Mouse (Mus musculus) forebrain, embryonic 10.5 days (tissue): ENCODE measurements around the gene Aplp2. TPM values are rescaled to one million over a fixed set of nuclear protein-coding genes. Genes with fewer than 3 reads are reported as not detected.

Experiments
- DNase-seq: peaks from one replicate; pipeline ENCODE4 v3.0.0-alpha.2; 2017; ENCODE audit warnings: low spot score; ENCODE audit errors: extremely low spot score
- H3K27ac ChIP-seq: fragments of 300-500 bp; sonication (generic); 2 replicates; pipeline ENCODE4 v1.5.1; 2016; ENCODE audit warnings: mild to moderate bottlenecking
- H3K27me3 ChIP-seq: fragments of 300-500 bp; sonication (generic); 2 replicates; pipeline ENCODE4 v1.6.1; 2016; ENCODE audit warnings: mild to moderate bottlenecking; ENCODE audit not compliant: poor library complexity, severe bottlenecking
- H3K36me3 ChIP-seq: fragments of 300-500 bp; sonication (generic); replicated peaks from 2 replicates; pipeline ENCODE4 v1.6.1; 2016; ENCODE audit warnings: mild to moderate bottlenecking, moderate library complexity
- H3K4me1 ChIP-seq: fragments of 300-500 bp; sonication (generic); 2 replicates; pipeline ENCODE4 v1.6.1; 2016
- H3K4me3 ChIP-seq: fragments of 300-500 bp; sonication (generic); 2 replicates; pipeline ENCODE4 v1.5.1; 2016; ENCODE audit warnings: mild to moderate bottlenecking, moderate library complexity
- H3K9me3 ChIP-seq: fragments of 300-500 bp; sonication (generic); 2 replicates; pipeline ENCODE4 v1.6.1; 2016; ENCODE audit warnings: mild to moderate bottlenecking, moderate library complexity
- WGBS: fragments of 180-500 bp; shearing (Covaris S2); methylation state at CpG from one replicate; pipeline ENCODE4 v1.1.7; 2016; 5-methylcytosine and 5-hydroxymethylcytosine counted together
- polyA plus RNA-seq: library from polyadenylated mRNA; unstranded; fragments of >200 nt; fragmentation: Nextera tagmentation; extraction: Ambion mirVana; gene quantifications from 2 replicates; pipeline ENCODE4 v1.2.1, GENCODE M21; 2016

The Aplp2 gene
- polyA plus RNA-seq, 1 experiment from 2014 or later, result 206 TPM

- H3K27ac ChIP-seq, result no peak overlapping the region
- H3K4me3 ChIP-seq, result no peak overlapping the region
- H3K4me1 ChIP-seq, result peaks cover 11% of the 10 kb centered on the region
- no peaks in the 10 kb centered on the region for H3K9me3 ChIP-seq
- H3K36me3 ChIP-seq, result no peaks in the 10 kb centered on the region
- no peaks in the 10 kb centered on the region for H3K27me3 ChIP-seq
- WGBS, result 76% methylated on average over 7 of the region's 7 CpGs
- DNase-seq, result no peak
Measured at GRCm38 (mm10) chr9:31217631-31218380, 6.2 kb upstream of the Aplp2 start.

GRCm38 (mm10) chr9:31212500-31213008 lies 939 bp upstream of the Aplp2 start:
- no peaks in the 10 kb centered on the region for H3K9me3 ChIP-seq
- H3K36me3 ChIP-seq, result no peaks in the 10 kb centered on the region
- peak overlapping the region; percentile 91 for H3K27ac ChIP-seq
- peaks cover 40% of the 10 kb centered on the region for H3K4me1 ChIP-seq
- 25% methylated on average over 12 of the region's 12 CpGs for whole genome bisulfite sequencing
- H3K4me3 ChIP-seq, result peak overlapping the region; percentile 98
- no peaks in the 10 kb centered on the region for H3K27me3 ChIP-seq
- no peak for DNase-seq

GRCm38 (mm10) chr9:31210749-31211689 lies 596 bp downstream of the Aplp2 start:
- Histone ChIP-seq H3K4me1 (peaks cover 43% of the 10 kb centered on the region), H3K27me3 (no peaks in the 10 kb centered on the region), H3K36me3 (no peaks in the 10 kb centered on the region), H3K4me3 (peak overlapping the region; percentile 98), H3K9me3 (no peaks in the 10 kb centered on the region), H3K27ac (peak overlapping the region; percentile 91)
- peak; percentile 49 for DNase-seq
- under 1% methylated on average over 88 of the region's 93 CpGs for WGBS

GRCm38 (mm10) chr9:31210163-31210562 lies 1.5 kb downstream of the Aplp2 start:
- Histone ChIP-seq H3K27ac (no peak overlapping the region), H3K9me3 (no peaks in the 10 kb centered on the region), H3K4me1 (peaks cover 45% of the 10 kb centered on the region), H3K27me3 (no peaks in the 10 kb centered on the region), H3K4me3 (peak overlapping the region; percentile 98), H3K36me3 (no peaks in the 10 kb centered on the region)
- no peak for DNase-seq
- WGBS, result 49% methylated on average over 7 of the region's 7 CpGs

GRCm38 (mm10) chr9:31209502-31209901 lies 2.1 kb downstream of the Aplp2 start:
- no peak for DNase-seq
- H3K27me3 ChIP-seq, result no peaks in the 10 kb centered on the region
- H3K36me3 ChIP-seq, result no peaks in the 10 kb centered on the region
- H3K4me3 ChIP-seq, result peak overlapping the region; percentile 98; the same call in 1 of the 2 replicates
- no peak overlapping the region for H3K27ac ChIP-seq
- no peaks in the 10 kb centered on the region for H3K9me3 ChIP-seq
- 96% methylated on average over 1 of the region's 1 CpGs for WGBS
- H3K4me1 ChIP-seq, result peaks cover 51% of the 10 kb centered on the region

- Histone ChIP-seq H3K4me3 (no peak overlapping the region), H3K4me1 (peaks cover 54% of the 10 kb centered on the region), H3K9me3 (no peaks in the 10 kb centered on the region), H3K27ac (no peak overlapping the region), H3K27me3 (no peaks in the 10 kb centered on the region), H3K36me3 (peaks cover 6% of the 10 kb centered on the region)
- 93% methylated on average over 3 of the region's 3 CpGs for WGBS
- DNase-seq, result no peak
Measured at GRCm38 (mm10) chr9:31207732-31208131, 3.9 kb downstream of the Aplp2 start.

GRCm38 (mm10) chr9:31204722-31205121 lies 6.9 kb downstream of the Aplp2 start:
- Histone ChIP-seq H3K27me3 (no peaks in the 10 kb centered on the region), H3K4me3 (no peak overlapping the region), H3K27ac (no peak overlapping the region), H3K36me3 (peaks cover 6% of the 10 kb centered on the region), H3K9me3 (no peaks in the 10 kb centered on the region), H3K4me1 (peaks cover 32% of the 10 kb centered on the region)
- WGBS, result 75% methylated on average over 6 of the region's 6 CpGs
- DNase-seq, result no peak

- H3K4me3 ChIP-seq, result no peak overlapping the region
- 90% methylated on average over 16 of the region's 16 CpGs for WGBS
- peaks cover 22% of the 10 kb centered on the region for H3K4me1 ChIP-seq
- H3K36me3 ChIP-seq, result peaks cover 8% of the 10 kb centered on the region
- no peaks in the 10 kb centered on the region for H3K27me3 ChIP-seq
- 0 out of 2 replicates have a peak overlapping the region, but pooled peaks have one; percentile 25 for H3K27ac ChIP-seq
- DNase-seq, result no peak
- H3K9me3 ChIP-seq, result no peaks in the 10 kb centered on the region
Measured at GRCm38 (mm10) chr9:31203571-31204210, 7.9 kb downstream of the Aplp2 start.

GRCm38 (mm10) chr9:31203068-31203467 lies 8.5 kb downstream of the Aplp2 start:
- Histone ChIP-seq H3K4me1 (peaks cover 20% of the 10 kb centered on the region), H3K27ac (no peak overlapping the region), H3K4me3 (no peak overlapping the region), H3K36me3 (peaks cover 8% of the 10 kb centered on the region), H3K27me3 (no peaks in the 10 kb centered on the region), H3K9me3 (no peaks in the 10 kb centered on the region)
- no peak for DNase-seq
- WGBS, result 92% methylated on average over 6 of the region's 6 CpGs

- WGBS, result 93% methylated on average over 3 of the region's 3 CpGs
- Histone ChIP-seq H3K4me3 (no peak overlapping the region), H3K4me1 (peaks cover 3% of the 10 kb centered on the region), H3K9me3 (0 out of 2 replicates have a peak, but pooled peaks cover 3% of the 10 kb centered on the region), H3K36me3 (peaks cover 18% of the 10 kb centered on the region), H3K27me3 (no peaks in the 10 kb centered on the region), H3K27ac (no peak overlapping the region)
- no peak for DNase-seq
Measured at GRCm38 (mm10) chr9:31198614-31199013, 13.0 kb downstream of the Aplp2 start.

GRCm38 (mm10) chr9:31197782-31198181 lies 13.8 kb downstream of the Aplp2 start:
- no peaks in the 10 kb centered on the region for H3K27me3 ChIP-seq
- H3K27ac ChIP-seq, result no peak overlapping the region
- H3K4me3 ChIP-seq, result no peak overlapping the region
- H3K9me3 ChIP-seq, result 0 out of 2 replicates have a peak, but pooled peaks cover 5% of the 10 kb centered on the region
- peaks cover 20% of the 10 kb centered on the region for H3K36me3 ChIP-seq
- DNase-seq, result no peak
- H3K4me1 ChIP-seq, result no peaks in the 10 kb centered on the region
- WGBS, result 95% methylated on average over 7 of the region's 7 CpGs

GRCm38 (mm10) chr9:31196742-31197141 lies 14.9 kb downstream of the Aplp2 start:
- Histone ChIP-seq H3K4me1 (peaks cover under 1% of the 10 kb centered on the region; the same call in 1 of the 2 replicates), H3K9me3 (0 out of 2 replicates have a peak, but pooled peaks cover 5% of the 10 kb centered on the region), H3K27ac (no peak overlapping the region), H3K36me3 (peaks cover 20% of the 10 kb centered on the region), H3K4me3 (no peak overlapping the region), H3K27me3 (no peaks in the 10 kb centered on the region)
- DNase-seq, result no peak
